Mouse (Mus musculus) Muller cell, postnatal 12 days (primary cell): ENCODE data around the gene Btbd9.
"Not testable (repeated sequence)": the region's sequence is repeated elsewhere in the genome, so short reads cannot be mapped to it uniquely, and the experiment has no call there.

Source experiments
- DNase-seq: peaks from one replicate; pipeline ENCODE4 v3.0.0-alpha.2; 2015; ENCODE audit errors: inconsistent ontology term

Gene Btbd9

GRCm38 (mm10) chr17:30575941-30576773, at the start of gene Btbd9:
TSS of gene Btbd9 (minus strand) at chr17:30576488.
- peak; percentile 95 for DNase-seq

- not testable (repeated sequence) for DNase-seq
Measured at GRCm38 (mm10) chr17:30624132-30624531, 47.8 kb upstream of the Btbd9 start, which contains the start of gene Dnah8. TSS of gene Dnah8 (plus strand) at chr17:30624354.

GRCm38 (mm10) chr17:30623200-30623599, 46.9 kb upstream of the Btbd9 start:
- no peak for DNase-seq

- no peak for DNase-seq
Measured at GRCm38 (mm10) chr17:30621450-30621849, 45.2 kb upstream of the Btbd9 start.

- no peak for DNase-seq
Measured at GRCm38 (mm10) chr17:30620548-30620947, 44.3 kb upstream of the Btbd9 start.

- DNase-seq, result no peak
Measured at GRCm38 (mm10) chr17:30619153-30619552, 42.9 kb upstream of the Btbd9 start.

GRCm38 (mm10) chr17:30618136-30618891, 42.0 kb upstream of the Btbd9 start:
- no peak for DNase-seq

GRCm38 (mm10) chr17:30616203-30616602, 39.9 kb upstream of the Btbd9 start:
- DNase-seq, result no peak

- DNase-seq, result no peak
Measured at GRCm38 (mm10) chr17:30613350-30613749, 37.1 kb upstream of the Btbd9 start.

- DNase-seq, result peak; percentile 99
Measured at GRCm38 (mm10) chr17:30612075-30612859, 36.0 kb upstream of the Btbd9 start.

- DNase-seq, result no peak
Measured at GRCm38 (mm10) chr17:30611221-30612074, 35.2 kb upstream of the Btbd9 start.

GRCm38 (mm10) chr17:30610739-30611138, 34.5 kb upstream of the Btbd9 start:
- DNase-seq, result no peak

GRCm38 (mm10) chr17:30609980-30610307, 33.7 kb upstream of the Btbd9 start:
- no peak for DNase-seq

- peak; percentile 56 for DNase-seq
Measured at GRCm38 (mm10) chr17:30609305-30609979, 33.2 kb upstream of the Btbd9 start.

GRCm38 (mm10) chr17:30607909-30608495, 31.7 kb upstream of the Btbd9 start:
- DNase-seq, result peak; percentile 89

- no peak for DNase-seq
Measured at GRCm38 (mm10) chr17:30607330-30607729, 31.0 kb upstream of the Btbd9 start.

GRCm38 (mm10) chr17:30606634-30607081, 30.4 kb upstream of the Btbd9 start:
- no peak for DNase-seq

- no peak for DNase-seq
Measured at GRCm38 (mm10) chr17:30606206-30606605, 29.9 kb upstream of the Btbd9 start.

GRCm38 (mm10) chr17:30605001-30605400, 28.7 kb upstream of the Btbd9 start:
- DNase-seq, result no peak

- DNase-seq, result no peak
Measured at GRCm38 (mm10) chr17:30604296-30604695, 28.0 kb upstream of the Btbd9 start.
